Mouse (Mus musculus): ENCODE results near the gene Ist1. TPM values are rescaled to one million over a fixed set of nuclear protein-coding genes. Genes with fewer than 3 reads are reported as not detected.

The Ist1 gene
- polyA plus RNA-seq (2012; rRNA removed) = 12.2 and 17.1 TPM in 2 replicates

DNA sequence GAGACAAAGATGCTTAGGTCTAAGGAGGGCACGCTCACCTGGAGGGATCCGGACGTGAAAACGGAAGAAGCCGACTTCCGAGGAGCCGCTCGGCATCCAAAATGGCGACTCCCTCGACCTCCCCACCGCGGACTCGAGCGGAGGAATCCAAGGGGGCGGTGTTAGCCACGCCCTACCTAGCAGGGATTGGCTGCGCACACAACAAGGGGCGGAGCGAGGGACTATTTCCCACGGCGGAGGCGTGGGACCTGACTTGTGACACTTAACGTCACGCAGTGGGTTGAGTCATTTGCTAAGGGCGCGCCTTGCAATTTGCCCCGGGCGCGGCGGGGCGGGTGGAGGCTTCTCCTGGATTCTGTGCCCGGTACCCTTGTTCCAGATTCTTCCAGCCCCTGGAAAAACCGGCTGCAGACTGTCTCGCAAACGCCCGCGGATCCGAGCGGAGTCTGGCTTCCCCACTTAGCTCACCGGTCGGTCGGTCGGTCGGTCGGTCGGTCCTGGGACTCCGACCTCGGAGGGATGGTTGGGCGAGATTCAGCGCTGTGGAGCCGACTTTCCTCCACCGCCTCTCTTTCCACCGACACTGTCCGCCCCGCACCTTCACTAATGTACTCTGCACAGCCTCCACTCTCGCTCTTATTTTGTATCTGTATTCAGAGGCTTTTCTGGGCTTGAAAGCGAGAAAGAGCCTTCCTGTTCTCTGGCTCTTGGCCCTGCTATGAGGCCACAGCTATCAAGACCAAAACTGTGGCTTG, at the start of gene Ist1:
Gene Ist1, minus strand, starts transcription at position 115 of the 755 bp plus-strand sequence.

GRCm38 (mm10) chr8:109737237-109738048, 44.4 kb upstream of the Ist1 start, which contains the start of gene Atxn1l:
TSS of gene Atxn1l (minus strand) at chr8:109737739.

DNA sequence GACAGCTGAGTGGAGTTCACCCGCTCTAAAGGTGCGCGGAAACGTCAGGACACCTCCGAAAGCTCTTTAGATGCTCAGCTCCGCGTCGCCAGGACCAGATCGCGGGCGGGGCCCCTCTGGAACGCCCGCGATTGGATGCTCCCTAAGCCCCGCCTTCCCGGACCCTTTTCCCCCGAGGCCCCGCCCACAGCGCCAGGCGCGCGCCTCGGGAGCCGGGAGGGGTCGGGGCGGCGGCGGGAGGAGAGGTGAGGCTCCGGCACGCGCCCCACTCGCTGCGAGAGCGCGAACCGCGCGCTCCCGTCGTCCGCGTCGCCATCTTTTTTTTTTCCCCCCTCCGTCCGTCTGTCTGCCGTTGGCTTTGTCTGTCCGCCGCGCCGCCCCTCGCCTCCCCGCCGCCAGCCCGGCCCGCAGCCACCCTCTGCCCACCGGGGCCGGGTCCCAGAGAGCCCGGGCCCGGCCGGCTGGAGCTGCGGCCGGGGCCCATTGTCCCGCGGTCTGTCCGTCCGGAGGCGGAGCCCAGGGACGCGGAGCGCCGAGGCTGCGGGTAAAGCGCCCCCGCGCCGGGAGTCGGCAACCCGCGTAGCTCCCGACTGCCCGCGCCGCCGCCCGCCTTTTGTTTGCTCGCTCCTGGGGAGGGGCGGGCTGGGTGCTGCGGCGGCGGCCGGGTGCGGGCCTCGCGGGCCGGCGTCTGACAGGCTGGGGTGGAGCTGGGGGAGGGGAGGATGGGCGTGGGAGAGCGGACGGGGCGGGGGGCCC, 12.4 kb upstream of the Ist1 start, which contains the start of gene Zfp821:
Gene Zfp821, plus strand, starts transcription at position 227 of the 756 bp plus-strand sequence.

Other genes with a start within 250 kb of the Ist1 start
- not detected in 2 replicates for gene Pmfbp1, start 199.2 kb downstream of the Ist1 start, polyA plus RNA-seq (2012; rRNA removed)
- 6.4 and 7.2 TPM in 2 replicates for gene Dhx38, start 127.4 kb downstream of the Ist1 start, polyA plus RNA-seq (2012; rRNA removed)
- gene Txnl4b, start 127.4 kb downstream of the Ist1 start, polyA plus RNA-seq (2012; rRNA removed) = 1.2 and 1.6 TPM in 2 replicates
- 7.8 and 9.5 TPM in 2 replicates for gene Hp, start 114.1 kb downstream of the Ist1 start, polyA plus RNA-seq (2012; rRNA removed)
- gene Dhodh, start 84.6 kb downstream of the Ist1 start, polyA plus RNA-seq (2012; rRNA removed) = 5.9 and 7.4 TPM in 2 replicates
- 0.03 TPM in 1 of 2 replicates, not detected in the other for gene Pkd1l3, start 78.7 kb downstream of the Ist1 start, polyA plus RNA-seq (2012; rRNA removed)
- gene Zfp821, start 12.3 kb upstream of the Ist1 start, polyA plus RNA-seq (2012; rRNA removed) = 4.6 and 7.0 TPM in 2 replicates
- 2.1 and 2.9 TPM in 2 replicates for gene Atxn1l, start 44.5 kb upstream of the Ist1 start, polyA plus RNA-seq (2012; rRNA removed)
- 5.8 and 9.2 TPM in 2 replicates for gene Ap1g1, start 85.3 kb upstream of the Ist1 start, polyA plus RNA-seq (2012; rRNA removed)
- 0.49 and 0.56 TPM in 2 replicates for gene Phlpp2, start 175.3 kb upstream of the Ist1 start, polyA plus RNA-seq (2012; rRNA removed)